Mouse (Mus musculus) limb, embryonic 11.5 days (tissue): ENCODE measurements around the gene Pum3. TPM values are rescaled to one million over a fixed set of nuclear protein-coding genes. Genes with fewer than 3 reads are reported as not detected.

ENCODE experiments used
- ATAC-seq: fragments of 200-750 bp; cut with Nextera tagmentation; 2 replicates; pipeline ENCODE4 v1.8.0; 2017; ENCODE audit warnings: low read depth; ENCODE audit not compliant: insufficient number of reproducible peaks, low FRiP score, low TSS enrichment
- DNase-seq: peaks from one replicate; pipeline ENCODE4 v3.0.0-alpha.2; 2015; ENCODE audit warnings: low spot score
- H3K27ac ChIP-seq: fragments of 300-500 bp; sonication (generic); replicated peaks from 2 replicates; pipeline ENCODE4 v1.5.1; 2014; ENCODE audit warnings: low read depth, mild to moderate bottlenecking, low read length
- H3K27me3 ChIP-seq: fragments of 300-500 bp; sonication (generic); 2 replicates; pipeline ENCODE4 v1.6.1; 2014; ENCODE audit warnings: mild to moderate bottlenecking, low read length, mixed read lengths; ENCODE audit not compliant: control insufficient read depth, insufficient read depth
- H3K36me3 ChIP-seq: fragments of 300-500 bp; sonication (generic); 2 replicates; pipeline ENCODE4 v1.6.1; 2014; ENCODE audit warnings: mild to moderate bottlenecking, low read length, moderate library complexity, mixed read lengths; ENCODE audit not compliant: control insufficient read depth, insufficient read depth
- H3K4me1 ChIP-seq: fragments of 300-500 bp; sonication (generic); 2 replicates; pipeline ENCODE4 v1.6.1; 2014; ENCODE audit warnings: low read length, mixed read lengths; ENCODE audit not compliant: control insufficient read depth, insufficient read depth
- H3K4me2 ChIP-seq: fragments of 300-500 bp; sonication (generic); 2 replicates; pipeline ENCODE4 v1.6.1; 2014; ENCODE audit warnings: low read depth, mild to moderate bottlenecking, moderate library complexity; ENCODE audit not compliant: severe bottlenecking
- H3K4me3 ChIP-seq: fragments of 300-500 bp; sonication (generic); 2 replicates; pipeline ENCODE4 v1.5.1; 2014; ENCODE audit warnings: low read depth, low read length
- H3K9ac ChIP-seq: fragments of 300-500 bp; sonication (generic); 2 replicates; pipeline ENCODE4 v1.6.1; 2014; ENCODE audit warnings: mild to moderate bottlenecking, low read length
- H3K9me3 ChIP-seq: fragments of 300-500 bp; sonication (generic); 2 replicates; pipeline ENCODE4 v1.6.1; 2016; ENCODE audit warnings: low read length; ENCODE audit not compliant: control insufficient read depth
- WGBS: fragments of 180-500 bp; shearing (Covaris S2); extraction: QIAGEN DNeasy Blood & Tissue Kit; methylation state at CpG from one replicate; pipeline ENCODE4 v1.1.7; 2014; 5-methylcytosine and 5-hydroxymethylcytosine counted together
- polyA plus RNA-seq: library from polyadenylated mRNA; unstranded; fragments of >200 nt; fragmentation: Nextera tagmentation; extraction: Ambion mirVana; gene quantifications from 2 replicates; pipeline ENCODE4 v1.2.1, GENCODE M21; 2014

Gene Pum3
- polyA plus RNA-seq, 1 experiment from 2014 or later: 94.6 TPM

DNA sequence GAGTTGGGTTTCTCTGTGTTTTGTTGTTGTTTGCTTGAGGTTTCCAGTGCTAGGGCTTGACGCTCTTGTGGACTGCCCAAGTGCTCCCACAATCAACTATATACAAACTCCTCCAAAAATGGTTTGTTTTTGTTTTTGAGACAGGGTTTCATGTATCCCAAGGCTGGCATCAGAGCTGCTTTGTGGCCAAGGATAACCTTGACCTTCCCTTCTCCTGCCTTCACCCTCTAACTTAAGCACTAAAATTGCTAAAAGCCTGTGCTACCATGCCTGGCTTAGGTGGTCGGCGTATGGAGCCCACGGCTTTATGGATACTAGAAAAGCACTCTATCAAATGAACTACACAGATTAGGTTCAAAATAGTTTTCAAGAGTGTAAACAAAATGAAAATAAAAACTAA is 20.4 kb downstream of the Pum3 start:
- Histone ChIP-seq H3K9me3 (no peaks in the 10 kb centered on the region), H3K27me3 (no peaks in the 10 kb centered on the region), H3K9ac (no peak overlapping the region), H3K4me2 (no peak overlapping the region), H3K4me3 (no peak overlapping the region), H3K4me1 (no peaks in the 10 kb centered on the region), H3K27ac (no peak overlapping the region), H3K36me3 (peaks cover 9% of the 10 kb centered on the region; the same call in 1 of the 2 replicates)
- no peak for DNase-seq
- 97% methylated on average over 4 of the region's 4 CpGs for WGBS
- no peak for ATAC-seq

DNA sequence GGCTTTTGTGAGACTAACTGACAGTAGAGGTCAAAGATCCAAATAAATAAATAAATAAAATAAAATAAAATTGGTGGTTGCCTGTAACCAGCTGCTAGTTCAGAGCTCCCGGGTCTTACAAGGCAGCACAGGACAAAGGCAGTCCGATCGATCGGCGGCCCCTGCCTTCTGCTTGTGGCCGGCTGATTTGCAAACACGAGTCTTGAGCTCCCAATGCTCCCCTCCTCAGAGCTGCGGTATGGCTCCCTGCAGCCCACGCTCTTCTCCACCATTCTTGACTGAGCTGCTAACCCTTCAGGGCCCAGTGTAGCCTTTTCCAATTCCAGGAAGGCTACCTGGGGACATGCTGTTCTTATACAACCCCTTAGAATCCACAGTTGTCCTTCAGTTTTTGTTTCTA is 31.8 kb downstream of the Pum3 start:
- Histone ChIP-seq H3K9ac (no peak overlapping the region), H3K9me3 (no peaks in the 10 kb centered on the region), H3K4me1 (no peaks in the 10 kb centered on the region), H3K4me2 (no peak overlapping the region), H3K27me3 (no peaks in the 10 kb centered on the region), H3K36me3 (peaks cover 22% of the 10 kb centered on the region), H3K4me3 (no peak overlapping the region), H3K27ac (no peak overlapping the region)
- WGBS: 89% methylated on average over 9 of the region's 9 CpGs
- no peak for DNase-seq
- no peak for ATAC-seq

DNA sequence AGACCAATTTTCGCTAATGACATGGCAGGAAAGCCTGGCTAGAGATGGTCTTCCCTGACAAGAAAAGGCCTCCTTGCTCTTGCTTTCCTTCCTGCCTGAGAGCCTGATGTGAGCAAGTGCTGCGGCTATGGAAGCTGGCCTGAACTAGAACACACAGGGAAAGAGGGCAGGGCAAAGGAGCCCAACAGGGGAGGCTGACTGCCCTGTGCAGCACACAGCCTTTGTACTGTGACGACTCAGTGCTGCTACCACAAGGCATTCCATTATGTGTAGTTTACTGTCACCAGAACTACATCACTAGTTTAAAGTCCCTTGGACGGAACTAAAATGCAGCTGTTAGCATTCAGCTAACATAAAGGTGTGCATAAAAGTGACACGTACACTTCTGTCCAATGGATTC is 32.4 kb downstream of the Pum3 start:
- H3K9me3 ChIP-seq: no peaks in the 10 kb centered on the region
- 88% methylated on average over 5 of the region's 5 CpGs for WGBS
- H3K4me3 ChIP-seq: no peak overlapping the region
- no peaks in the 10 kb centered on the region for H3K27me3 ChIP-seq
- no peak overlapping the region for H3K4me2 ChIP-seq
- H3K36me3 ChIP-seq: peaks cover 22% of the 10 kb centered on the region
- no peaks in the 10 kb centered on the region for H3K4me1 ChIP-seq
- no peak overlapping the region for H3K27ac ChIP-seq
- ATAC-seq (no peak), DNase-seq (no peak)
- no peak overlapping the region for H3K9ac ChIP-seq

DNA sequence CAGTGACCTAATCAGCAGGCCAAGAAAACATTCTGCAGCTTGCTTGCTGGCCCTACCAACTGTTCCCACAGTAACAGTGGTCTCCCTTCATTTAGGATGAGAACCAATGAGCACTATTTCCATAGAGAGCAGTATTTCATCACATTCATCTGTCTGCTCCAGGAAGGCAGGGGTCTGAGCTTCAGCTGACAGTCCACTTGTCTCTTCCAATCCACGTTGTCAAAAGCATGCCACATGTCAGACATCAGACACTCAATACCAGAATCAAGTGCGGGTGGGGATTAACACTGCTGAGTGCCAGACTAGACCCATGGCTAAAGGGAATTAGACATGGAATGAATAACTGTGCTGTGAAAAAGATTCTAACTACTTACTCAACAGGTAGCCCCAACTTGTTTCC is 32.9 kb downstream of the Pum3 start:
- ATAC-seq: no peak
- H3K9me3 ChIP-seq: no peaks in the 10 kb centered on the region
- no peaks in the 10 kb centered on the region for H3K4me1 ChIP-seq
- no peak for DNase-seq
- no peaks in the 10 kb centered on the region for H3K27me3 ChIP-seq
- no peak overlapping the region for H3K4me3 ChIP-seq
- H3K9ac ChIP-seq: no peak overlapping the region
- no peak overlapping the region for H3K27ac ChIP-seq
- H3K4me2 ChIP-seq: no peak overlapping the region
- peaks cover 23% of the 10 kb centered on the region for H3K36me3 ChIP-seq
- WGBS: 95% methylated on average over 2 of the region's 2 CpGs

GRCm38 (mm10) chr19:27395936-27396335 is 33.7 kb downstream of the Pum3 start:
- Histone ChIP-seq H3K4me2 (no peak overlapping the region), H3K9ac (no peak overlapping the region), H3K4me3 (no peak overlapping the region), H3K4me1 (no peaks in the 10 kb centered on the region), H3K9me3 (no peaks in the 10 kb centered on the region), H3K27ac (no peak overlapping the region), H3K27me3 (no peaks in the 10 kb centered on the region), H3K36me3 (peaks cover 26% of the 10 kb centered on the region)
- no peak for DNase-seq
- ATAC-seq: no peak
- WGBS: 93% methylated on average over 5 of the region's 5 CpGs

GRCm38 (mm10) chr19:27395481-27395880 is 34.1 kb downstream of the Pum3 start:
- H3K9ac ChIP-seq: no peak overlapping the region
- H3K9me3 ChIP-seq: no peaks in the 10 kb centered on the region
- 93% methylated on average over 8 of the region's 8 CpGs for WGBS
- H3K36me3 ChIP-seq: peaks cover 23% of the 10 kb centered on the region; the same call in 1 of the 2 replicates
- H3K27me3 ChIP-seq: no peaks in the 10 kb centered on the region
- H3K4me2 ChIP-seq: no peak overlapping the region
- ATAC-seq: no peak
- no peak overlapping the region for H3K27ac ChIP-seq
- H3K4me3 ChIP-seq: no peak overlapping the region
- no peaks in the 10 kb centered on the region for H3K4me1 ChIP-seq
- DNase-seq: no peak

DNA sequence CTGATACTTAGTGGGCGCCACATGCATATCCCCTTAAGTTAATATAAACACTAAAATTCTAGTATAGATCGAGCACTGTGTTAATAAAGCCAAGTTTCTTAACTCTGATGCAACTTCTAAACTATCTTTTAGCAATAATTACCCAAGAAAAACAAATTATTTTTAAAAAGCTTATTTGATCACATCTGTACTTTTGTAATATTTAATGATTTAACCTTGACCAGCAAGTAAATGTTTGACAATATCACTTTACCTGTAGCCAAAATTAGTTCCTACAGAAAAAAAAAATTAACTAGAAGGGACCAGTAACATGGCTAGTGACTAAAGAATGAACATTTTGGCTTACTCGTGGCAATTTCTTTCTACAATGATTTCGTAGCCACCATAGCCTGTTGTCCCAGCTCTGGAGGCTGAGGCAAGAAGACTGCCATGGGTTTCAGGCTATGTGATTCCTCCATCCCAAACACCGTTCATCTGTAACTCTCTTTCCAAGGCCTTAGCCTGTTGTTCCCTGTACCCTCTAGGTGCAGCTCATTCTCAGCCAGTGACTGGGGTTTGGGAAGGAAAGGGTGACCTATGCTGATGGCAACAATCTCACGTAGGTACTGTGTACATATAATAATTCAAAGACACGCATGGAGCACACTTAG is 35.2 kb downstream of the Pum3 start:
- Histone ChIP-seq H3K9me3 (no peaks in the 10 kb centered on the region), H3K9ac (no peak overlapping the region), H3K27ac (no peak overlapping the region), H3K4me3 (no peak overlapping the region), H3K27me3 (no peaks in the 10 kb centered on the region), H3K4me1 (no peaks in the 10 kb centered on the region), H3K36me3 (peaks cover 27% of the 10 kb centered on the region), H3K4me2 (no peak overlapping the region)
- DNase-seq (no peak), ATAC-seq (no peak)
- WGBS: 90% methylated on average over 7 of the region's 7 CpGs

DNA sequence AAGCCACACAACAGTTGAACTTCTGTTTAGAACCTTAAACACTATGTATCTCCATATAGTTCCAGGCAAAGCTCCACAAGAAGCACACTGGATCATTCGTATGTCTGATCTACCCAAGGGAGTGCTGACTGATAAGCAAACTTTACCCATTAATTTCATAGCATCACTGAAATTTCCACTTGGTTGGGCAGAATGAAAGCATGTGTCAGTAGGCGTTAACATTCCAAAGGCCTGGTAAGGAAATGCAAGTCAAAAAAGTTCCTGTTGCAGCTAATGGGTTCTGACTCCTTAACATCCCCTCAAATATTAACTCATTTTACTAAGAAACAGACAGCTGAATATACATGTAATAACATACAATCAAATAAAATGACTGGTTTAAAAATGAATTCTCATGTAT is 37.2 kb downstream of the Pum3 start:
- H3K9ac ChIP-seq: no peak overlapping the region
- no peaks in the 10 kb centered on the region for H3K9me3 ChIP-seq
- H3K27me3 ChIP-seq: no peaks in the 10 kb centered on the region
- peaks cover 17% of the 10 kb centered on the region for H3K36me3 ChIP-seq
- ATAC-seq: no peak
- DNase-seq: no peak
- H3K4me3 ChIP-seq: no peak overlapping the region
- WGBS: 94% methylated on average over 2 of the region's 2 CpGs
- H3K4me2 ChIP-seq: no peak overlapping the region
- no peak overlapping the region for H3K27ac ChIP-seq
- H3K4me1 ChIP-seq: no peaks in the 10 kb centered on the region

DNA sequence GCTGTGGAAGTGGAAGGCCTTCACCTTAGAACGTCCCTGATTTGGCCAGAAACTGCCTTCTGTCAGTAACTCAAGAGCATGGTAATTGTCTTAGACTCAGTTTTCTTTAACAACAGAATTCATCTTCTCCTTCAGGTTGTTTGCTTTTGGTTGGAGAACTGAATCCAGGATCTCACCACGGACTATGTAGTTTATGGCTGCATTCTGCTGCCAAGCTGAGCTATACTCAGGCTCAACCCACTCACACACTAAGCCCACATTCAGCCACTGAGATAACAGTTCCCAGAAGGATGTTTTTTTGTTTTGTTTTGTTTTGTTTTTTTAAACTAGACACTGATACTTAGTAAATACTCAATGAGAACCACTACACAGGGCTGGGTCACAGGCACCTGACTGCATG is 38.3 kb downstream of the Pum3 start:
- Histone ChIP-seq H3K9me3 (no peaks in the 10 kb centered on the region), H3K9ac (no peak overlapping the region), H3K36me3 (peaks cover 15% of the 10 kb centered on the region), H3K4me3 (no peak overlapping the region), H3K4me2 (no peak overlapping the region), H3K27me3 (no peaks in the 10 kb centered on the region), H3K27ac (no peak overlapping the region), H3K4me1 (no peaks in the 10 kb centered on the region)
- DNase-seq (no peak), ATAC-seq (no peak)
- 90% methylated on average over 2 of the region's 2 CpGs for WGBS
